Mouse (Mus musculus) forebrain, postnatal 0 days (tissue): ENCODE results near the gene Klhl31. TPM values are rescaled to one million over a fixed set of nuclear protein-coding genes. Genes with fewer than 3 reads are reported as not detected.

Experiments
- ATAC-seq: fragments of 200-750 bp; cut with Nextera tagmentation; 2 replicates; pipeline ENCODE4 v1.8.0; 2017; ENCODE audit warnings: mild to moderate bottlenecking, moderate library complexity
- DNase-seq: peaks from one replicate; pipeline ENCODE4 v3.0.0-alpha.2; 2015
- H3K27ac ChIP-seq: fragments of 300-500 bp; sonication (generic); 2 replicates; pipeline ENCODE4 v1.5.1; 2014; ENCODE audit warnings: low read depth, mild to moderate bottlenecking, antibody characterized with exemption, low read length, moderate library complexity, mixed read lengths
- H3K27me3 ChIP-seq: fragments of 300-500 bp; sonication (generic); 2 replicates; pipeline ENCODE4 v1.6.1; 2014; ENCODE audit warnings: mild to moderate bottlenecking, low read length, mixed read lengths; ENCODE audit not compliant: insufficient read depth
- H3K36me3 ChIP-seq: fragments of 300-500 bp; sonication (generic); 2 replicates; pipeline ENCODE4 v1.6.1; 2014; ENCODE audit warnings: mild to moderate bottlenecking, moderate library complexity; ENCODE audit not compliant: insufficient read depth
- H3K4me1 ChIP-seq: fragments of 300-500 bp; sonication (generic); 2 replicates; pipeline ENCODE4 v1.6.1; 2014; ENCODE audit warnings: antibody characterized with exemption; ENCODE audit not compliant: insufficient read depth
- H3K4me2 ChIP-seq: fragments of 300-500 bp; sonication (generic); 2 replicates; pipeline ENCODE4 v1.6.1; 2014; ENCODE audit warnings: low read depth, mild to moderate bottlenecking, moderate library complexity
- H3K4me3 ChIP-seq: fragments of 300-500 bp; sonication (generic); 2 replicates; pipeline ENCODE4 v1.5.1; 2014; ENCODE audit warnings: low read depth, low read length, mixed read lengths
- H3K9ac ChIP-seq: fragments of 300-500 bp; sonication (generic); 2 replicates; pipeline ENCODE4 v1.6.1; 2014; ENCODE audit warnings: mild to moderate bottlenecking
- H3K9me3 ChIP-seq: fragments of 300-500 bp; sonication (generic); 2 replicates; pipeline ENCODE4 v1.6.1; 2016; ENCODE audit warnings: low read length
- CTCF ChIP-seq: sonication (generic); IDR thresholded peaks from 2 replicates; pipeline ENCODE4 v1.5.1; 2016; ENCODE audit warnings: antibody characterized with exemption, control low read depth, low read depth
- WGBS: fragments of 180-500 bp; shearing (Covaris S2); extraction: QIAGEN DNeasy Blood & Tissue Kit; methylation state at CpG from one replicate; pipeline ENCODE4 v1.1.7; 2014; 5-methylcytosine and 5-hydroxymethylcytosine counted together
- polyA plus RNA-seq: library from polyadenylated mRNA; unstranded; fragments of >200 nt; fragmentation: Nextera tagmentation; extraction: Ambion mirVana; gene quantifications from 2 replicates; pipeline ENCODE4 v1.2.1, GENCODE M21; 2015
- total RNA-seq: library from RNA; depleted of rRNA; stranded (reverse); fragments of >200 nt; gene quantifications from 2 replicates; pipeline ENCODE4 v1.2.3, GENCODE M21; 2014

Klhl31 gene
- total and polyA plus RNA-seq, 2 experiments from 2014 or later = 0.05 to 0.06 TPM

DNA sequence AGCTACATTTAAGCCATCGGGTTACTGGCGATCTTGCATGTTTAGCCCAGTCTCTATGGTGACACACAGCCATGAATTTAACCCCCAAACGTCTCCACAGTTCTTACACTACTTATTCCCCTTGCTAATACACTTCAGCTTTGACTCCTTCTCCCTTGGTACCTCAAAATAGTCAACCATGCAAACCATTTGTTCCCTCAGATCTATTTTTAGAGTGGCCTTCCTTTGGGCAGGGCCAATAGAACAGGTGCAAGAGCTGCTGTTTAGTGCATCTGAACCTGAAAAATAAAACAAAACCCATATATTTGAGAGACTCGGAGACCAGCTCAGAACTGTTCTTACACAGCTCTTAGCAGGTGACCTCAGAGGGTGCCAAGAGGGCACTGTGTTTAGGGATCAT lies 20.4 kb upstream of the Klhl31 start:
- Histone ChIP-seq H3K27me3 (no peaks in the 10 kb centered on the region), H3K27ac (no peak overlapping the region), H3K36me3 (no peaks in the 10 kb centered on the region), H3K4me1 (no peaks in the 10 kb centered on the region), H3K9me3 (no peaks in the 10 kb centered on the region), H3K4me2 (no peak overlapping the region), H3K9ac (no peak overlapping the region), H3K4me3 (no peak overlapping the region)
- TF ChIP-seq CTCF = no peak
- 65% methylated on average over 4 of the region's 4 CpGs for WGBS
- DNase-seq = no peak
- no peak for ATAC-seq

DNA sequence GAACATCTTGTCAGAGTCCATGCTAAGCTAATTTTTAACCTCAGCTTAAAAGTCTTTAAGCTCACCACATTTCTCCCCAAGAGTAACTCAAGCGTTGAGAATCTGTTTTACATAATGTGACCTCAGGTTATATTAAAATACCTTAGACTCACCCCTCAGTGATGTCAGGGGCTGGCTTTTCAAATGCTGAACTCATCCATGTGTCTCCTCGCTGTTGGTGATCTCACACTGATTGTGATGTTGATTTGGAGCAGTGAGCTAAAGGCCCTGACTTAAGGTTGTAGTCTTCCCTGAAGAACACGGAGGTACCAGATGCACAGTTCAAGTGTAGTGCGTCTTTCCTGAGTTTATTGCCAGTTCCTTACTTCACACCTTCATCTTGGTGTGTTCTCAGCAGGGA lies 19.5 kb upstream of the Klhl31 start:
- no peak for TF ChIP-seq CTCF
- Histone ChIP-seq H3K4me2 (no peak overlapping the region), H3K36me3 (no peaks in the 10 kb centered on the region), H3K4me3 (no peak overlapping the region), H3K27me3 (no peaks in the 10 kb centered on the region), H3K4me1 (no peaks in the 10 kb centered on the region), H3K9me3 (no peaks in the 10 kb centered on the region), H3K9ac (no peak overlapping the region), H3K27ac (no peak overlapping the region)
- WGBS = 62% methylated on average over 4 of the region's 4 CpGs
- ATAC-seq = no peak
- no peak for DNase-seq

DNA sequence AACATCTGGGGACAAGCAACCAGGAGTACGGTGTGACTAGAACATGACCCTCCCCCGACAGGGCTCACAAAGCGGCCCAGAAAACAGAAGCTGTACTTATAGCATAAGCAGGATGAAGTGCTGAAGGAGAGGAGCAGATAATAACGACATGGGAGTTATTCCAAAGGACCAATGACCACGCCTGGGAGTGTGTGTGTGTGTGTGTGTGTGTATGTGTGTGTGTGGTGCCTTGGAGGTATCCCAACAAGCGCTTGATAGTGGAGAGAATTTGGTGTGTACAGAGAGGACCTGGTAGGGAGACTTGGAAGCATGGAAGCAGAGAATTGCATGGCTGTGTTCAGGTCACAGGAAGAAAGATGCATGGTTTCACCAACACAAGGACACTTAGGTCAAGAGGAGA lies 18.5 kb upstream of the Klhl31 start:
- Histone ChIP-seq H3K36me3 (no peaks in the 10 kb centered on the region), H3K4me2 (no peak overlapping the region), H3K4me1 (no peaks in the 10 kb centered on the region), H3K27me3 (no peaks in the 10 kb centered on the region), H3K9me3 (no peaks in the 10 kb centered on the region), H3K27ac (no peak overlapping the region), H3K9ac (no peak overlapping the region), H3K4me3 (no peak overlapping the region)
- WGBS = 83% methylated on average over 6 of the region's 6 CpGs
- TF ChIP-seq CTCF = no peak
- DNase-seq = no peak
- no peak for ATAC-seq

DNA sequence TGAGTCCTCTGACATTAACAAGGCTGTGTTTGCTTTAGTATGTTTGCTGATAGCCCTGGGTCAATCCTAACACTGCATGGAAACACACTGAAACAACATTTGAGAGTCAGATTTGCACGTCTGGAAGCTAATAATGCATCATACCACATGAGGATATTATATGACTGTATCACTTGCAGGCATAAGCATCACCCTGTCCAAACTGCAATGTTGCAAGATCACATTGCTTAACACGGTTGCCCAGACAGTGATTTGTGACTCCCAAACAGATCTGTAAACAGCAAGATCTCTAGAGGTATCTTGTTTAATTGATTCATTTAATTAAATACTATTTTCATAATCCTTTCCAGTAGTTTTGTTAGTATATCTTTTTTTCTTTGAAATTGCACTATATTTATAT lies 17.9 kb upstream of the Klhl31 start:
- Histone ChIP-seq H3K36me3 (no peaks in the 10 kb centered on the region), H3K9me3 (no peaks in the 10 kb centered on the region), H3K4me3 (no peak overlapping the region), H3K4me2 (no peak overlapping the region), H3K27ac (no peak overlapping the region), H3K4me1 (no peaks in the 10 kb centered on the region), H3K9ac (no peak overlapping the region), H3K27me3 (no peaks in the 10 kb centered on the region)
- DNase-seq (no peak), ATAC-seq (no peak)
- no peak for TF ChIP-seq CTCF
- 92% methylated on average over 2 of the region's 2 CpGs for WGBS

DNA sequence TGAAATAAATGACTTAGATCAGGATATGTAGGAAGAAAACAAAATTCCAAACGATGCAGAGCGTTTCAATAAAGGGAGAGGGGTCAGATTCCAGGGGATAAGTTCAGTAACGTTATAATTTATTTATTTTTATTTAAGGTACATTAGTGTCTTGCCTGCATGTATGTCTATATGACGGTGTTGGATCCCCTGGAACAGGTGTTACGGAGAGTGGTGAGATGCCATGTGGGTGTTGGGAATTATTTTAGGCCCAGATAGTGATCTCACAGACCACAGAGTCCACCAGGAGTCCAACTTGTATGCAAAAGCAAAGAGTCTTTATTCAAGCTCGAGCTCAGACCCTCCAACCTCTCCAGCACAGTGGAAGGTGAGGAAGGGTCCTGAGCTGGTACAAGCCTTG lies 16.2 kb upstream of the Klhl31 start:
- 0 out of 2 replicates have a peak, but pooled peaks have one; percentile 10 for ATAC-seq
- no peak overlapping the region for H3K4me2 ChIP-seq
- WGBS = 78% methylated on average over 6 of the region's 6 CpGs

DNA sequence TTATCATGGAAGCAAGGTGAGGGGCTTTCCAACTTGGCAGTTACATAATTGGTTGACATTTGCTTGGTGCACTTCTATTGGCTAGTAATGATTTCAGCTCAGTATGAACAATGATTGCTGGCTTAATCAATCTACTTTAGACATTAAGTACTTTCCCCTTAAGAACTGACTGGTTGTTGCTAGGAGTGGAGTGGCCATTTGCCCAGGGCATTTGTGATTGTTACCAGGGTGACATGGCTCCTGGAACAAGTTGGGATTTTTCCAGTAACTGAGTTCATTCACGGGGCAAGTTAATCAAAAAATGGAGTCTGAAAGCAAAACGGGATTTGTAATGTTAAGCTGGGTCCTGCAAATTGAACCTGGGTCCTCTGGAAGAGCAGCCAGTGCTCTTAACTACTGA lies 15.8 kb upstream of the Klhl31 start:
- TF ChIP-seq CTCF = no peak
- Histone ChIP-seq H3K4me1 (no peaks in the 10 kb centered on the region), H3K4me3 (no peak overlapping the region), H3K36me3 (no peaks in the 10 kb centered on the region), H3K9ac (no peak overlapping the region), H3K9me3 (no peaks in the 10 kb centered on the region), H3K27ac (no peak overlapping the region), H3K4me2 (no peak overlapping the region), H3K27me3 (no peaks in the 10 kb centered on the region)
- DNase-seq = peak; percentile 39
- ATAC-seq = peak; percentile 48; the same call in 1 of the 2 replicates
- 25% methylated on average over 2 of the region's 2 CpGs for WGBS

More for the DNA sequence above, 16.2 kb upstream of the Klhl31 start:
- H3K4me3 ChIP-seq = no peak overlapping the region
- no peaks in the 10 kb centered on the region for H3K27me3 ChIP-seq
- no peaks in the 10 kb centered on the region for H3K36me3 ChIP-seq
- no peak for TF ChIP-seq CTCF
- DNase-seq = no peak
- no peak overlapping the region for H3K27ac ChIP-seq
- H3K4me1 ChIP-seq = no peaks in the 10 kb centered on the region
- H3K9me3 ChIP-seq = no peaks in the 10 kb centered on the region
- no peak overlapping the region for H3K9ac ChIP-seq

DNA sequence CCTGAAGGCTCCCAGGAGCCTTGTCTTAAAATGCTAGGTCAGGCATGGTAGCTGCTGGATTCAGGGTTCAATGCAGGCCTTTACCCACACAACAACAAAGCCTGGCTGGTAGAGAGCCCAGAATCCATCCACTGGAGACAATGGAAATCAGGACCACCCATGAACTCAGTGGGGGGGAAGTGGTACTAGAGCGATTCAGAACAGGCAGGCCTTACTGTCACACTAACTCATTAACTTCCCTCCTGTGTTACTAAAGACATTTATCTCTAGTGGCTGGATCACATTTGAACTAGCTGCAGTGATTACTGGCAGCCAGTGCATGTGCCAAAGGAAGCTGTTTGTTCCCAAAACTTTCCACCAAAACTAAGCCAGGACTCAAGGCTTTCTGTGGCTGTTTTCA lies 13.4 kb upstream of the Klhl31 start:
- DNase-seq (peak; percentile 44), ATAC-seq (peak; percentile 62)
- Histone ChIP-seq H3K4me2 (no peak overlapping the region), H3K9ac (no peak overlapping the region), H3K4me3 (no peak overlapping the region), H3K36me3 (no peaks in the 10 kb centered on the region), H3K27ac (no peak overlapping the region), H3K9me3 (no peaks in the 10 kb centered on the region), H3K4me1 (no peaks in the 10 kb centered on the region), H3K27me3 (no peaks in the 10 kb centered on the region)
- no peak for TF ChIP-seq CTCF
- 4% methylated on average over 1 of the region's 1 CpGs for WGBS
